Mouse (Mus musculus) heart, postnatal 0 days (tissue): ENCODE measurements at regions not wholly inside any gene's neighbourhood (a gene's known extent, or its start where the extent isn't known, plus 50 kb on each side); places are given as distances from the start of the nearest gene placed in this dataset.

Source experiments
- CTCF ChIP-seq: IDR thresholded peaks from 2 replicates; pipeline ENCODE4 v1.5.1; 2016; ENCODE audit warnings: antibody characterized with exemption, control low read depth, low read depth
- EP300 ChIP-seq: IDR thresholded peaks from 2 replicates; pipeline ENCODE4 v1.6.1; 2016; ENCODE audit warnings: antibody characterized with exemption, low read depth

GRCm38 (mm10) chr4:12837097-12837426 lies 665.2 kb upstream of the Fam92a start:
- TF ChIP-seq CTCF (no peak), EP300 (no peak)
